Mouse (Mus musculus): ENCODE measurements around the gene 2310011J03Rik. TPM values are rescaled to one million over a fixed set of nuclear protein-coding genes. Genes with fewer than 3 reads are reported as not detected.

2310011J03Rik gene
- 25.4 and 28.0 TPM in 2 replicates for polyA plus RNA-seq (2015; fragmentation: Nextera tagmentation; extraction: Ambion mirVana)

GRCm38 (mm10) chr10:80320340-80320760 is at the start of gene 2310011J03Rik:
2310011J03Rik (minus strand) TSS chr10:80320537.
- Histone ChIP-seq H3K27ac (peak within 1 kb of the TSS; percentile 59), H3K4me1 (peaks cover 53% of the 10 kb centered on the region), H3K4me3 (peak within 1 kb of the TSS; percentile 57), H3K9me3 (no peaks in the 10 kb centered on the region), H3K36me3 (replicated peaks) (peaks cover 31% of the 10 kb centered on the region), H3K9ac (peak within 1 kb of the TSS; percentile 47), H3K27me3 (replicated peaks) (no peaks in the 10 kb centered on the region), H3K4me2 (peak within 1 kb of the TSS; percentile 91)
- peak; percentile 62 for ATAC-seq (replicated peaks)
- under 1% methylated on average over 34 of the region's 34 CpGs for WGBS

GRCm38 (mm10) chr10:80368392-80368791 is 48.1 kb upstream of the 2310011J03Rik start:
- WGBS, result 96% methylated on average over 6 of the region's 6 CpGs
- no peaks in the 10 kb centered on the region for H3K36me3 ChIP-seq (replicated peaks)
- no peaks in the 10 kb centered on the region for H3K9me3 ChIP-seq
- H3K4me1 ChIP-seq, result peaks cover 17% of the 10 kb centered on the region
- no peak overlapping the region for H3K9ac ChIP-seq
- no peak overlapping the region for H3K27ac ChIP-seq
- no peaks in the 10 kb centered on the region for H3K27me3 ChIP-seq (replicated peaks)
- no peak for ATAC-seq (replicated peaks)
- no peak overlapping the region for H3K4me2 ChIP-seq
- H3K4me3 ChIP-seq, result no peak overlapping the region

GRCm38 (mm10) chr10:80367954-80368353 is 47.6 kb upstream of the 2310011J03Rik start:
- Histone ChIP-seq H3K36me3 (replicated peaks) (no peaks in the 10 kb centered on the region), H3K4me2 (no peak overlapping the region), H3K9me3 (no peaks in the 10 kb centered on the region), H3K4me1 (peaks cover 17% of the 10 kb centered on the region), H3K27me3 (replicated peaks) (no peaks in the 10 kb centered on the region), H3K9ac (no peak overlapping the region), H3K4me3 (no peak overlapping the region), H3K27ac (no peak overlapping the region)
- 54% methylated on average over 5 of the region's 5 CpGs for WGBS
- ATAC-seq (replicated peaks), result no peak

GRCm38 (mm10) chr10:80365736-80366135 is 45.4 kb upstream of the 2310011J03Rik start:
- no peak for ATAC-seq (replicated peaks)
- H3K4me1 ChIP-seq, result peaks cover 6% of the 10 kb centered on the region
- no peak overlapping the region for H3K9ac ChIP-seq
- H3K36me3 ChIP-seq (replicated peaks), result no peaks in the 10 kb centered on the region
- no peak overlapping the region for H3K4me3 ChIP-seq
- H3K27ac ChIP-seq, result no peak overlapping the region
- no peaks in the 10 kb centered on the region for H3K9me3 ChIP-seq
- 69% methylated on average over 6 of the region's 6 CpGs for WGBS
- no peak overlapping the region for H3K4me2 ChIP-seq
- no peaks in the 10 kb centered on the region for H3K27me3 ChIP-seq (replicated peaks)

GRCm38 (mm10) chr10:80363734-80364133 is 43.4 kb upstream of the 2310011J03Rik start:
- Histone ChIP-seq H3K4me2 (no peak overlapping the region), H3K27me3 (replicated peaks) (peaks cover 5% of the 10 kb centered on the region), H3K9me3 (no peaks in the 10 kb centered on the region), H3K4me1 (peaks cover 6% of the 10 kb centered on the region), H3K36me3 (replicated peaks) (no peaks in the 10 kb centered on the region), H3K4me3 (no peak overlapping the region), H3K27ac (no peak overlapping the region), H3K9ac (no peak overlapping the region)
- 25% methylated on average over 6 of the region's 6 CpGs for WGBS
- no peak for ATAC-seq (replicated peaks)

GRCm38 (mm10) chr10:80357994-80358639 is 37.8 kb upstream of the 2310011J03Rik start:
- Histone ChIP-seq H3K9me3 (no peaks in the 10 kb centered on the region), H3K27ac (no peak overlapping the region), H3K27me3 (replicated peaks) (peaks cover 57% of the 10 kb centered on the region), H3K4me2 (peak overlapping the region; percentile 62), H3K4me1 (peaks cover 25% of the 10 kb centered on the region), H3K4me3 (peak overlapping the region; percentile 38), H3K36me3 (replicated peaks) (no peaks in the 10 kb centered on the region), H3K9ac (peak overlapping the region; percentile 27)
- ATAC-seq (replicated peaks), result peak; percentile 56
- WGBS, result 5% methylated on average over 29 of the region's 31 CpGs

- H3K36me3 ChIP-seq (replicated peaks), result no peaks in the 10 kb centered on the region
- H3K9me3 ChIP-seq, result no peaks in the 10 kb centered on the region
- H3K27ac ChIP-seq, result no peak overlapping the region
- peak overlapping the region; percentile 38 for H3K4me3 ChIP-seq
- H3K4me1 ChIP-seq, result peaks cover 25% of the 10 kb centered on the region
- peaks cover 65% of the 10 kb centered on the region for H3K27me3 ChIP-seq (replicated peaks)
- peak; percentile 12; the same call in 1 of the 2 replicates for ATAC-seq (replicated peaks)
- no peak overlapping the region; the same call in 1 of the 2 replicates for H3K9ac ChIP-seq
- H3K4me2 ChIP-seq, result peak overlapping the region; percentile 62
- 26% methylated on average over 7 of the region's 7 CpGs for WGBS
Observed at GRCm38 (mm10) chr10:80357336-80357735, 37.0 kb upstream of the 2310011J03Rik start.

GRCm38 (mm10) chr10:80356737-80357136 is 36.4 kb upstream of the 2310011J03Rik start:
- H3K9ac ChIP-seq, result peak overlapping the region; percentile 16
- peaks cover 71% of the 10 kb centered on the region for H3K27me3 ChIP-seq (replicated peaks)
- peak overlapping the region; percentile 68 for H3K4me2 ChIP-seq
- H3K4me1 ChIP-seq, result peaks cover 25% of the 10 kb centered on the region
- H3K9me3 ChIP-seq, result no peaks in the 10 kb centered on the region
- H3K4me3 ChIP-seq, result peak overlapping the region; percentile 38
- ATAC-seq (replicated peaks), result peak; percentile 40; the same call in 1 of the 2 replicates
- H3K36me3 ChIP-seq (replicated peaks), result no peaks in the 10 kb centered on the region
- H3K27ac ChIP-seq, result no peak overlapping the region
- 2% methylated on average over 34 of the region's 34 CpGs for WGBS

GRCm38 (mm10) chr10:80356001-80356682 is 35.8 kb upstream of the 2310011J03Rik start, which contains the start of gene Plk5:
Plk5 (plus strand) TSS chr10:80356459.
- Histone ChIP-seq H3K36me3 (replicated peaks) (no peaks in the 10 kb centered on the region), H3K9me3 (no peaks in the 10 kb centered on the region), H3K4me2 (peak within 1 kb of the TSS; percentile 68), H3K4me3 (peak within 1 kb of the TSS; percentile 38), H3K27me3 (replicated peaks) (peaks cover 76% of the 10 kb centered on the region), H3K4me1 (peaks cover 25% of the 10 kb centered on the region), H3K27ac (no peak within 1 kb of the TSS), H3K9ac (peak within 1 kb of the TSS; percentile 16)
- no peak for ATAC-seq (replicated peaks)
- 2% methylated on average over 52 of the region's 53 CpGs for WGBS

GRCm38 (mm10) chr10:80355431-80355830 is 35.1 kb upstream of the 2310011J03Rik start:
- WGBS, result 5% methylated on average over 9 of the region's 9 CpGs
- no peak overlapping the region for H3K4me3 ChIP-seq

GRCm38 (mm10) chr10:80352727-80353126 is 32.4 kb upstream of the 2310011J03Rik start:
- H3K4me3 ChIP-seq, result no peak overlapping the region
- H3K4me1 ChIP-seq, result peaks cover 29% of the 10 kb centered on the region
- no peak overlapping the region for H3K9ac ChIP-seq
- peaks cover 95% of the 10 kb centered on the region for H3K27me3 ChIP-seq (replicated peaks)
- H3K4me2 ChIP-seq, result no peak overlapping the region
- H3K9me3 ChIP-seq, result no peaks in the 10 kb centered on the region
- no peak for ATAC-seq (replicated peaks)
- H3K27ac ChIP-seq, result no peak overlapping the region
- H3K36me3 ChIP-seq (replicated peaks), result no peaks in the 10 kb centered on the region
- 65% methylated on average over 8 of the region's 8 CpGs for WGBS

More at GRCm38 (mm10) chr10:80355431-80355830, 35.1 kb upstream of the 2310011J03Rik start:
- no peak for ATAC-seq (replicated peaks)
- Histone ChIP-seq H3K27ac (no peak overlapping the region), H3K4me1 (peaks cover 25% of the 10 kb centered on the region), H3K9me3 (no peaks in the 10 kb centered on the region), H3K9ac (no peak overlapping the region), H3K4me2 (no peak overlapping the region), H3K36me3 (replicated peaks) (no peaks in the 10 kb centered on the region), H3K27me3 (replicated peaks) (peaks cover 83% of the 10 kb centered on the region)

GRCm38 (mm10) chr10:80351896-80352295 is 31.6 kb upstream of the 2310011J03Rik start:
- peaks cover 20% of the 10 kb centered on the region for H3K4me1 ChIP-seq
- 23% methylated on average over 11 of the region's 11 CpGs for WGBS
- no peaks in the 10 kb centered on the region for H3K9me3 ChIP-seq
- no peak overlapping the region for H3K9ac ChIP-seq
- no peaks in the 10 kb centered on the region for H3K36me3 ChIP-seq (replicated peaks)
- ATAC-seq (replicated peaks), result no peak
- H3K27ac ChIP-seq, result no peak overlapping the region
- no peak overlapping the region for H3K4me2 ChIP-seq
- peaks cover 94% of the 10 kb centered on the region for H3K27me3 ChIP-seq (replicated peaks)
- no peak overlapping the region for H3K4me3 ChIP-seq

Measured in midbrain, embryonic 15.5 days (tissue).